Mouse (Mus musculus) thymus, adult 2 months (tissue): Measurements from ENCODE around the gene Fndc3a. TPM values are rescaled to one million over a fixed set of nuclear protein-coding genes. Genes with fewer than 3 reads are reported as not detected.

Experiments used
- DNase-seq: peaks from one replicate; pipeline ENCODE4 v3.0.0; 2021
- H3K27ac ChIP-seq: fragments of 200-500 bp; 2 replicates; pipeline ENCODE4 v1.5.1; 2012; ENCODE audit warnings: low read length, control low read depth; ENCODE audit not compliant: control insufficient read depth, insufficient read depth
- H3K27me3 ChIP-seq: fragments of 200-500 bp; 2 replicates; pipeline ENCODE4 v1.6.1; 2012; ENCODE audit warnings: mild to moderate bottlenecking, low read length, moderate library complexity, mixed read lengths; ENCODE audit not compliant: control insufficient read depth, insufficient read depth
- H3K36me3 ChIP-seq: fragments of 200-500 bp; 2 replicates; pipeline ENCODE4 v1.6.1; 2012; ENCODE audit warnings: mild to moderate bottlenecking, low read length, moderate library complexity; ENCODE audit not compliant: control insufficient read depth, insufficient read depth
- H3K4me1 ChIP-seq: fragments of 200-500 bp; replicated peaks from 2 replicates; pipeline ENCODE4 v1.6.1; 2012; ENCODE audit warnings: low read length; ENCODE audit not compliant: control insufficient read depth, insufficient read depth
- H3K4me3 ChIP-seq: fragments of 200-500 bp; 2 replicates; pipeline ENCODE4 v1.5.1; 2012; ENCODE audit warnings: mild to moderate bottlenecking, low read length, control low read depth, moderate library complexity; ENCODE audit not compliant: control insufficient read depth, insufficient read depth
- CTCF ChIP-seq: fragments of 200-500 bp; IDR thresholded peaks from 2 replicates; pipeline ENCODE4 v1.5.1; 2012; ENCODE audit warnings: mild to moderate bottlenecking, control low read depth, low read length, moderate library complexity, borderline replicate concordance; ENCODE audit not compliant: control insufficient read depth, poor library complexity, insufficient read depth; ENCODE audit errors: extremely low read depth
- POLR2A ChIP-seq: fragments of 200-500 bp; IDR thresholded peaks from 2 replicates; pipeline ENCODE4 v1.6.1; 2012; ENCODE audit warnings: mild to moderate bottlenecking, low read length, control low read depth, moderate library complexity; ENCODE audit not compliant: control insufficient read depth, poor library complexity, insufficient read depth; ENCODE audit errors: extremely low read depth
- WGBS: fragments of 180-500 bp; shearing (Covaris S2); methylation state at CpG from one replicate; pipeline ENCODE4 v1.1.7; 2018; 5-methylcytosine and 5-hydroxymethylcytosine counted together
- polyA plus RNA-seq: library from polyadenylated mRNA; depleted of rRNA; stranded (reverse); fragments of >200 nt; gene quantifications from 2 replicates; pipeline ENCODE4 v1.2.3, GENCODE M21; 2012

Gene Fndc3a
- polyA plus RNA-seq, 1 experiment, result 39.1 TPM

- Histone ChIP-seq H3K4me3 (no peak overlapping the region), H3K27ac (no peak overlapping the region), H3K36me3 (peaks cover 5% of the 10 kb centered on the region; the same call in 1 of the 2 replicates), H3K4me1 (no peaks in the 10 kb centered on the region), H3K27me3 (no peaks in the 10 kb centered on the region)
- no peak for DNase-seq
- TF ChIP-seq CTCF, result no peak
- no peak for TF ChIP-seq POLR2A
- 97% methylated on average over 6 of the region's 6 CpGs for WGBS
These were observed 71.3 kb downstream of the Fndc3a start for GRCm38 (mm10) chr14:72638507-72638906.

- 96% methylated on average over 2 of the region's 2 CpGs for WGBS
- H3K4me1 ChIP-seq, result no peaks in the 10 kb centered on the region
- H3K27ac ChIP-seq, result no peak overlapping the region
- no peak overlapping the region for H3K4me3 ChIP-seq
- no peak for DNase-seq
- no peaks in the 10 kb centered on the region for H3K27me3 ChIP-seq
- TF ChIP-seq POLR2A, result no peak
- TF ChIP-seq CTCF, result no peak
- no peaks in the 10 kb centered on the region for H3K36me3 ChIP-seq
These were observed 76.2 kb downstream of the Fndc3a start for GRCm38 (mm10) chr14:72633571-72633970.

DNA sequence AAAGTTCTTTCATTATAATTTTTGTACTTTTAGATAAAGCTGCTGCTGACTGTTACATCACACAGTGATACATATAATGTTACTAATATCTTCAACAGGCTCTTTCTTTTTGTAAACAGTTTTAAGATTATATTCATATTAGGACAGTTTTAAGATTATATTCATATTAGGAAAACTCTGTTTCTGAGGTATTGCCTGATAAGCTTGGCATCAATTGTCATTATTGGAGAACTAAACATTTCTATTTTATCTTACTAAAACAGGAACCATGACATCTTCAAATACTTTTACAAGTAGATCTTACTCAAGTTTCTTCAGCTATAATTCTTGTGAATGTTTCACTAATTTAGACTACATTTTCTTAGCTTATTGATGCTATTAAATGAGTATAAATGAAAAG, 84.4 kb downstream of the Fndc3a start:
- TF ChIP-seq POLR2A, result no peak
- TF ChIP-seq CTCF, result no peak
- DNase-seq, result no peak
- Histone ChIP-seq H3K27me3 (no peaks in the 10 kb centered on the region), H3K4me1 (no peaks in the 10 kb centered on the region), H3K27ac (no peak overlapping the region), H3K4me3 (no peak overlapping the region), H3K36me3 (no peaks in the 10 kb centered on the region)

DNA sequence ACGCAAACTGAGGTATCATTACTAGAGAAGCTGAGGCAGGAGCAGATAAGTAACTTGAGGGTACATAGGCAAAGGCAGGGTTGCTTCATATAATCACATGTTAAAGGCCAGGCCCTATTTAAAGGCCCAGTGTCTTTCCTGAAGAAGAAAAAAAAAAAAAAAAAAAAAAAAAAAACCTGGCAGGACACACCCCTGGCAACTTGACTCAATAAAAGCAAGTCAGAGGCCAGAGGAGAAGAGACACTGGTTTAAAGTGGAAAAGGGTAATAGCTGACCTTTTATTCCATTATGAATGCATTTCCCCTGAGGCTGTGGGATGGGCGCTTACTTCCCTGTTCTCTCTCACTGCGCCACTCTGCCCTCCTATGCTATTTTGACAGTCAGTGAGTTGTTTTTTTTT, 105.7 kb downstream of the Fndc3a start:
- no peak for DNase-seq
- Histone ChIP-seq H3K4me3 (no peak overlapping the region), H3K36me3 (no peaks in the 10 kb centered on the region), H3K4me1 (no peaks in the 10 kb centered on the region), H3K27ac (no peak overlapping the region), H3K27me3 (no peaks in the 10 kb centered on the region)
- 99% methylated on average over 3 of the region's 3 CpGs for WGBS
- TF ChIP-seq POLR2A (no peak), CTCF (no peak)

- no peak for TF ChIP-seq CTCF
- no peak for TF ChIP-seq POLR2A
- no peak for DNase-seq
- Histone ChIP-seq H3K36me3 (no peaks in the 10 kb centered on the region), H3K27ac (peak overlapping the region; percentile 21), H3K4me3 (peak overlapping the region; percentile 29), H3K4me1 (no peaks in the 10 kb centered on the region), H3K27me3 (no peaks in the 10 kb centered on the region)
- WGBS, result 2% methylated on average over 8 of the region's 8 CpGs
These were observed 106.6 kb downstream of the Fndc3a start for GRCm38 (mm10) chr14:72603194-72603521.

DNA sequence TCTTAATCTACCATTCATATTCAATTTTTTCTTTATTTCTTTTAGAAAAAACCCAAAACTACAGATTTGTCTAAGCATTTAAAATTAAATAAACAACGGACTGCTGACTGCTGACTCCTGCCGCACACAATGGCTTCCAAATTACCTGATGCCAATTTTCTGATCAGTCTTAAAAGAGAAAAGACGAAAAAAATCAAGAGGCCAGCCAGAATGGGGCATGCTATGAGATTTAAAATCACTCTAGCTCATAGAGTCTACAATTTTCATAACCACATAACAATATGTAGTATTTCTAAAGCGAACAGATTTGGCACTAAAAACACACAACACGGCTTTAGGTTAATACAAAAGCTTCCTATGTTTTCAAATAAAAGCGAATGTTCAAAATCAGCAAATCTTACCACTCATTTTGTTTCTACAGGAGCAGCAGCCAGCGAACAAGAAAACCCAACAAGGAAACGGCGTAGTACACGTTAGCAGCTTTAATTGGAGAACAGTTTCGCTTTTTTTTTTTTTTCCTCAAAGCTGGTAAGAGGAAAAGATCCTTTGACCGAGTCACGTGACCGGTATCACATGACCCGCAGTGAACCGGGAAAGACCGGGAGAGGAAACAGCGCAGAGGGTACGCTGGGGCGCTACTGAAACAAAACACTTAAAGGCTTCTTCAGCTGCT, 107.1 kb downstream of the Fndc3a start:
- no peaks in the 10 kb centered on the region for H3K36me3 ChIP-seq
- WGBS, result 2% methylated on average over 20 of the region's 20 CpGs
- DNase-seq, result peak; percentile 91
- H3K4me1 ChIP-seq, result no peaks in the 10 kb centered on the region
- no peak for TF ChIP-seq CTCF
- TF ChIP-seq POLR2A, result no peak
- H3K27me3 ChIP-seq, result no peaks in the 10 kb centered on the region
- H3K27ac ChIP-seq, result peak overlapping the region; percentile 21
- peak overlapping the region; percentile 29 for H3K4me3 ChIP-seq

- H3K27me3 ChIP-seq, result no peaks in the 10 kb centered on the region
- 87% methylated on average over 5 of the region's 5 CpGs for WGBS
- H3K27ac ChIP-seq, result no peak overlapping the region
- no peak overlapping the region for H3K4me3 ChIP-seq
- H3K36me3 ChIP-seq, result no peaks in the 10 kb centered on the region
- TF ChIP-seq CTCF (no peak), POLR2A (no peak)
- H3K4me1 ChIP-seq, result no peaks in the 10 kb centered on the region
- no peak for DNase-seq
These were observed 108.2 kb downstream of the Fndc3a start for GRCm38 (mm10) chr14:72601381-72602305.
